Mouse (Mus musculus) splenic B cell, adult 2 months (primary cell): ENCODE measurements around the gene Mrpl28.
"Not testable (repeated sequence)": the region's sequence is repeated elsewhere in the genome, so short reads cannot be mapped to it uniquely, and the experiment has no call there.

Experiments used
- DNase-seq: peaks from one replicate; pipeline ENCODE4 v3.0.0-alpha.2; 2011; ENCODE audit warnings: low read depth, low spot score
- H3K27me3 ChIP-seq: 2 replicates; pipeline ENCODE4 v1.6.1; 2012; ENCODE audit warnings: mild to moderate bottlenecking, low read length, moderate library complexity, mixed read lengths; ENCODE audit not compliant: control insufficient read depth, poor library complexity, insufficient read depth, severe bottlenecking
- H3K36me3 ChIP-seq: 2 replicates; pipeline ENCODE4 v1.6.1; 2012; ENCODE audit warnings: mild to moderate bottlenecking, low read length, moderate library complexity, mixed read lengths; ENCODE audit not compliant: control insufficient read depth, poor library complexity, insufficient read depth, severe bottlenecking

The Mrpl28 gene

GRCm38 (mm10) chr17:26131856-26132853 is 8.9 kb downstream of the Mrpl28 start:
- H3K36me3 ChIP-seq = 0 out of 2 replicates have a peak, but pooled peaks cover 4% of the 10 kb centered on the region
- DNase-seq = no peak
- H3K27me3 ChIP-seq = no peaks in the 10 kb centered on the region

DNA sequence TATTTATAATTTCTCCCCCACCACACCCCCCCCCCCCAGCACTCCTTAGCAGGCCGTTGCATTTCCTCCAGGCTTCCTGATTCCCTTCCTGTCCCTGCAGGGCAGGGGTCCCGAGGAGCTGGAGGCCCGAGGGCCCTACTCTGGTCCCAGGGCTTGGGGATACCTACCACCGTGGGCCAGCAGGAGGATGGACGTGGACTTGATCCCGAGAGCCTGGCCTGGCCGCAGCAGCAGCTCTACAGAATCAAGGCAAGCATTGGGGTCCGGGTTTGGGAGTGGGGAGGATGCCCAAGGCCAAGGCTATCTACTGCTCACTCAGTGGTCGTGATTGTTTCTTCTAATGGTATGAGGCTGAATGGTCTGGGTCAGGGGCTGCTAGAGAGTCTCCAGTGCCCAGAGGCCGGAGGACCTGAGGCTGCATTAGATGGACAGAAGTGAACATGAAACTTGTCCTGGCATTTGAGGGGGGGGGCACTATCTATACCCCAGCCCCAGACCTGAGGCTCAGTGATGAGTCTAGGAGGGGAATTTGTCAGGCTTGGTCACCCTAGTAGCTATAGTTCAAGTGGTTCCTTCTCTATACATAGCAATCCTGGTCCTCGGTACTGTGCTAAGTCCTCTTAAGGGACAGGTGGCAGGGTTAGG is 13.9 kb downstream of the Mrpl28 start:
- no peak for DNase-seq
- Histone ChIP-seq H3K27me3 (no peaks in the 10 kb centered on the region), H3K36me3 (no peaks in the 10 kb centered on the region)

DNA sequence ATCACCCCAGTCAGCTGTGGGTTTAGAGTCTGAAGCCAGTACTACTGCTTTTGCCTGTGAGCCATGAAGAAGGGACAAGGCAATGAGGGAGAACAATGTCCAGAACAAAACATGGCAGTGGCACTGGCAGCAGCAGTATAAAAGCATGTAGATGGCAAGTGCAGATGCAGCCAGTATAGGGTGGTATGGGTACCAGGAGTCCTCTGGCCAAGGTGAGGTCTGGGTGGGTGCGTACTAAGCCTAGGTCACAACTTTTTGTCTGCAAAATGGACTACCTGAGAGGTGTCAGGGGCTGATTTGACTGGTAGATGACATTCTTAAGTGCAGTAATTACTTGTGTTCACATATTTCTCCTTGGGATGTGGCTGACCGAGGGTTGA is 14.4 kb downstream of the Mrpl28 start:
- DNase-seq = no peak
- Histone ChIP-seq H3K27me3 (no peaks in the 10 kb centered on the region), H3K36me3 (no peaks in the 10 kb centered on the region)

GRCm38 (mm10) chr17:26138239-26138836 is 15.0 kb downstream of the Mrpl28 start, which contains the start of gene Axin1:
Gene Axin1 (plus strand): TSS chr17:26138688.
- Histone ChIP-seq H3K36me3 (no peaks in the 10 kb centered on the region), H3K27me3 (no peaks in the 10 kb centered on the region)
- peak; percentile 96 for DNase-seq

DNA sequence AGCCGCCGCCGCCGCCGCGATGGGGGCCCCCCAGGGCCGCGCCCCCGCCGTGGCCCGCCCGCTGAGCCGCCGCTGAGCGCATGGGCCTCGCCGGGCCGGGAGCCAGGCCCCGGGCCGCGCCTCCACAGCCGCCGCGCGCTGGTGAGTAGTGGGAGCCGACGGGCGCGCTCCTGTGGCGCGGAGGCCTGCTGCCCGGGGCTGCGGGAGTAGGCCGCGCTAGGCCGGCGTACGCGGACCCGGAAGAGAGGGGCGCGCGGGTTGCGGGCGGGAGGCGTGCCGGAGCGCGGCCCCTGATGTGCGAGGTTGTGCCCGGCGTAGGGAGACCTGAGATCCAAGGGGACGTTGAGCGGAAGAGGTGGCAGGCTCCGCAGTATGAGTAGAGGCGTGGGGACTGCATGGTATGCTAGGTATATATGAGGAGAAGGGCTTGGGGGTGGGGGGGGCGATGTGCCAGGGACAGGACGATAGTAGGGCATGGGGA is 15.6 kb downstream of the Mrpl28 start:
- Histone ChIP-seq H3K36me3 (no peaks in the 10 kb centered on the region), H3K27me3 (no peaks in the 10 kb centered on the region)
- DNase-seq = peak; percentile 42

- no peak for DNase-seq
- peaks cover 6% of the 10 kb centered on the region for H3K36me3 ChIP-seq
- no peaks in the 10 kb centered on the region for H3K27me3 ChIP-seq
Observed at GRCm38 (mm10) chr17:26142796-26143195, 19.5 kb downstream of the Mrpl28 start.

DNA sequence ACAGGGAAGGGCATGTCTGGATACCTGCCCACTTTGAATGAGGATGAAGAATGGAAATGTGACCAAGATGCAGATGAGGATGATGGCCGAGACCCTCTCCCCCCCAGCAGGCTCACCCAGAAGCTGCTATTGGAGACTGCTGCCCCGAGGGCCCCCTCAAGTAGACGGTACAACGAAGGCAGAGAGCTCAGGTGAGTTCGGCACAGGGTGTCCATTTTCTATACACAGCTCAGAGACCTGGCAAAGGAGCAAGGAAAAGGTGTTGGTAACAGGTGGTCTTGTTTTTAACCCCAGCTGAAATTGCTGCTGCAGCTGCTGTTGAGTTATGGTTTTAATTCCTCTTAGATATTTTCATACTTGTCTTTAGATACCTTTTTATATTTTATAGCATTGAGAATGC is 20.1 kb downstream of the Mrpl28 start:
- Histone ChIP-seq H3K36me3 (peaks cover 6% of the 10 kb centered on the region), H3K27me3 (no peaks in the 10 kb centered on the region)
- no peak for DNase-seq

DNA sequence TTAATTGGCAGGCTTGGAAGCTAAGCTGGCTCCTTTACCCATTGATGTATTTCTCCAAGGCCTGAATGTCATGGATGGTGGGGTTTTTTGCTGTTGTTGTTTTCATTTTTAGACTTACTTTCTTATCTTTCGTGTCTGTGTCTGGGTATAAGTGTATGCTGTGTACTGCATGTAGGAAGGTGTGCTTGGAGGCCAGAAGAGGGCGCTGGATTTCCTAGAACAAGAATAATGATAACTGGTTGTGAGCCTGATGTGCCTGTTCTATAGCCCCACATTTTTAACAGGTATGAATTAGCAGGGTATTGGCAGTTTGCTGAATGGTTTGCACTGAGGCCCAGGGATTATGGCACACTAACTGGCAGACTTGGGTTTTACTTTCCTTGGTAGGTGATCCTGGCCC is 25.8 kb downstream of the Mrpl28 start:
- Histone ChIP-seq H3K27me3 (no peaks in the 10 kb centered on the region), H3K36me3 (peaks cover 10% of the 10 kb centered on the region)
- no peak for DNase-seq

GRCm38 (mm10) chr17:26151886-26152630 is 28.8 kb downstream of the Mrpl28 start:
- DNase-seq = no peak
- Histone ChIP-seq H3K27me3 (no peaks in the 10 kb centered on the region), H3K36me3 (peaks cover 8% of the 10 kb centered on the region; the same call in 1 of the 2 replicates)

DNA sequence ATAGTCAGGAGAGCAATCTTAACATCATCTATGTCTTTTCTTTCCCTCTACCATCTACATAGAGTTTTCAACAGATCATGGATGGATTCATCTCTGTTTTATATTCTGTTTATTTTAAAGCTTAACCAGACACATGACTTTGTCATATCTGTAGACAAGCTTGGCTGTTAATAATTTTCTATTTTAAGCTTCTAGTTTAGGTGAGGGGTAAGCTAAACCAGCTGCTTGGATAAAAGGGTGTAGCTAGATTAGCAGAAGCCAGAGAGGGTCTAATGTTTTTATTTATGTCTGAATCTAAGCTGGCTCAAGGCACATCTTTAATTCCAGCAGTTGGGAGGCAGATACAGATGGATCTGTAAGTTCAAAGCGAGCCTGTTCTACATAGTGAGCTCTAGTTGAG is 39.4 kb downstream of the Mrpl28 start:
- Histone ChIP-seq H3K27me3 (no peaks in the 10 kb centered on the region), H3K36me3 (no peaks in the 10 kb centered on the region)
- DNase-seq = no peak

- DNase-seq = peak; percentile 88
- Histone ChIP-seq H3K36me3 (no peaks in the 10 kb centered on the region), H3K27me3 (no peaks in the 10 kb centered on the region)
Observed at GRCm38 (mm10) chr17:26168039-26168438, 44.7 kb downstream of the Mrpl28 start.

- not testable (repeated sequence) for H3K27me3 ChIP-seq, DNase-seq, H3K36me3 ChIP-seq
Observed at GRCm38 (mm10) chr17:26175248-26175647, 51.9 kb downstream of the Mrpl28 start.
